Mouse (Mus musculus) myocyte (in vitro differentiated cells): ENCODE results near the gene Igfals. TPM values are rescaled to one million over a fixed set of nuclear protein-coding genes. Genes with fewer than 3 reads are reported as not detected.

Source experiments
- H3K27me3 ChIP-seq: one replicate; pipeline ENCODE4 v1.6.1; 2011; ENCODE audit not compliant: control insufficient read depth, insufficient read depth, insufficient read length
- H3K36me3 ChIP-seq: one replicate; pipeline ENCODE4 v1.6.1; 2011; ENCODE audit not compliant: control insufficient read depth, insufficient read depth
- H3K4me2 ChIP-seq: one replicate; pipeline ENCODE4 v1.6.1; 2011; ENCODE audit warnings: low read depth, control low read depth
- H3K4me3 ChIP-seq: one replicate; pipeline ENCODE4 v1.5.1; 2011; ENCODE audit warnings: mild to moderate bottlenecking, control low read depth, moderate library complexity
- H3K79me2 ChIP-seq: one replicate; pipeline ENCODE4 v1.6.1; 2011; ENCODE audit not compliant: control insufficient read depth, insufficient read depth
- H3ac ChIP-seq: one replicate; pipeline ENCODE4 v1.6.1; 2011; ENCODE audit not compliant: control insufficient read depth, insufficient read length
- CEBPB ChIP-seq: IDR thresholded peaks from 2 replicates; pipeline ENCODE4 v1.6.1; 2011; ENCODE audit warnings: mild to moderate bottlenecking, moderate library complexity; ENCODE audit not compliant: poor library complexity, insufficient read depth, severe bottlenecking
- E2F4 ChIP-seq: IDR thresholded peaks from one replicate; pipeline ENCODE4 v1.6.1; 2011; ENCODE audit warnings: mild to moderate bottlenecking, control low read depth, moderate library complexity; ENCODE audit not compliant: insufficient read depth
- MAX ChIP-seq: IDR thresholded peaks from one replicate; pipeline ENCODE4 v1.6.1; 2011; ENCODE audit warnings: low read depth, mild to moderate bottlenecking, control low read depth
- MYOD1 ChIP-seq, 3 experiments: IDR thresholded peaks; one replicate each; pipeline ENCODE4 v1.6.1; 2011; ENCODE audit warnings: control low read depth in 2 of 3, low read depth in 2 of 3, mild to moderate bottlenecking in 2 of 3, moderate library complexity in 1 of 3; ENCODE audit not compliant: insufficient read length in 2 of 3, control insufficient read depth in 1 of 3
- MYOG ChIP-seq, 3 experiments: IDR thresholded peaks; one replicate each; pipeline ENCODE4 v1.6.1; 2011; ENCODE audit warnings: control low read depth in 2 of 3, low read depth in 2 of 3, mild to moderate bottlenecking in 2 of 3; ENCODE audit not compliant: insufficient read length in 2 of 3, control insufficient read depth in 1 of 3, insufficient read depth in 1 of 3
- POLR2A ChIP-seq: IDR thresholded peaks from one replicate; pipeline ENCODE4 v1.6.1; 2011; ENCODE audit warnings: low read depth, mild to moderate bottlenecking, control low read depth, moderate library complexity; ENCODE audit not compliant: insufficient read length
- POLR2AphosphoS2 ChIP-seq: IDR thresholded peaks from one replicate; pipeline ENCODE4 v1.6.1; 2011; ENCODE audit warnings: low read depth, control low read depth; ENCODE audit not compliant: insufficient read length
- REST ChIP-seq: IDR thresholded peaks from one replicate; pipeline ENCODE4 v1.6.1; 2011; ENCODE audit warnings: mild to moderate bottlenecking, control low read depth, moderate library complexity; ENCODE audit not compliant: insufficient read depth, insufficient read length
- SRF ChIP-seq: IDR thresholded peaks from one replicate; pipeline ENCODE4 v1.6.1; 2011; ENCODE audit warnings: low read depth; ENCODE audit not compliant: control insufficient read depth, insufficient read length
- TCF12 ChIP-seq: IDR thresholded peaks from one replicate; pipeline ENCODE4 v1.6.1; 2011; ENCODE audit warnings: mild to moderate bottlenecking, control low read depth; ENCODE audit not compliant: poor library complexity, insufficient read depth, severe bottlenecking
- TCF3 ChIP-seq: IDR thresholded peaks from one replicate; pipeline ENCODE4 v1.6.1; 2011; ENCODE audit warnings: low read depth, control low read depth; ENCODE audit not compliant: insufficient read length
- USF1 ChIP-seq: IDR thresholded peaks from one replicate; pipeline ENCODE4 v1.6.1; 2011; ENCODE audit warnings: low read depth, mild to moderate bottlenecking, control low read depth, moderate library complexity
- polyA plus RNA-seq: library from polyadenylated mRNA; unstranded; fragments of >200 nt; fragmentation: generic; extraction: Trizol; gene quantifications from one replicate; pipeline ENCODE4 v1.2.1, GENCODE M21; 2012; ENCODE audit warnings: missing spikeins

The Igfals gene
- polyA plus RNA-seq, 1 experiment: not detected

DNA sequence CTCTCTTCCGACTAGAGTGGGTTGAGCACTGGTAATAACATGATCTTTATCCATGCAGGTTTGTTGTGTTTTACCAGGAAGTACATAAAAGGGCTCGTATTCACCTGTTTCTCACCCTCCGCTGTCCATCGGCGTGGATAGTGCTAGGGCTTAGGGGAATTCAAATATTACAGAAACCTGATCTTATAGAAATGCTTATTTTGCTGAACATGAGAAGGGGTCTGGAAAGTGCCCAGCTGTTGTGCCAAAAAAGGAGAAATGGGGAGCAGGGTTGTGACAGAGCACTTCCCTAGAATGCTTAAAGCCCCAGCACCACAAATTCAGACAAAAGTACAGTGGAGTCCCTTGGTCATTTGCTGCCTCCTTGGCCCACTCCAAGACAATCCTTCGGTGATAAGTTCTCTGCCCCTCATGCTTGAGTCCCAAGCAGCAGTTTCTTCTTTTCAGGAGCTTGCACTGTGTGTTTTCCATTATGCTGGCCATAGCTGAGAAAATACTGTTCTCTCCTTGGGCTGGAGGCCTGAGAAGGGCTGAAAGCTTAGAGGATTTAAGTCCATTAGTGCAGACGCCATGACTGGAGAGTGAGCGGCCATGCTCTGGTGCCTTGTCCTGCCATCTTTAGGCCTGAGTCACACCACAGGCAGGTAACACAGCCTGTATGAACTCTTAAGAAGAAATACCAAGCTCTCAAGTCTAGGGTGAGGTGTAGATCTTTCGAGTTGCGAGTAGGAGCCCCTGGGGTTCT lies 14.2 kb upstream of the Igfals start:
- no peaks in the 10 kb centered on the region for H3K36me3 ChIP-seq
- TF ChIP-seq CEBPB (no peak), TCF12 (no peak), MYOG (IDR thresholded peaks at IDR 0.05; ENCODE audit: control insufficient read depth in 1 of 3, insufficient read depth in 1 of 3, insufficient read length in 2 of 3, low read depth in 2 of 3) (no peak), SRF (no peak), POLR2A (no peak), POLR2AphosphoS2 (no peak), USF1 (no peak), E2F4 (no peak), TCF3 (no peak), MAX (no peak), MYOD1 (IDR thresholded peaks at IDR 0.05; ENCODE audit: control insufficient read depth in 1 of 3, insufficient read length in 2 of 3, low read depth in 2 of 3) (no peak), REST (no peak)
- no peak overlapping the region for H3ac ChIP-seq
- peak overlapping the region; percentile 96 for H3K4me3 ChIP-seq
- H3K4me2 ChIP-seq: peak overlapping the region; percentile 96
- no peaks in the 10 kb centered on the region for H3K27me3 ChIP-seq
- H3K79me2 ChIP-seq: peaks cover 7% of the 10 kb centered on the region

DNA sequence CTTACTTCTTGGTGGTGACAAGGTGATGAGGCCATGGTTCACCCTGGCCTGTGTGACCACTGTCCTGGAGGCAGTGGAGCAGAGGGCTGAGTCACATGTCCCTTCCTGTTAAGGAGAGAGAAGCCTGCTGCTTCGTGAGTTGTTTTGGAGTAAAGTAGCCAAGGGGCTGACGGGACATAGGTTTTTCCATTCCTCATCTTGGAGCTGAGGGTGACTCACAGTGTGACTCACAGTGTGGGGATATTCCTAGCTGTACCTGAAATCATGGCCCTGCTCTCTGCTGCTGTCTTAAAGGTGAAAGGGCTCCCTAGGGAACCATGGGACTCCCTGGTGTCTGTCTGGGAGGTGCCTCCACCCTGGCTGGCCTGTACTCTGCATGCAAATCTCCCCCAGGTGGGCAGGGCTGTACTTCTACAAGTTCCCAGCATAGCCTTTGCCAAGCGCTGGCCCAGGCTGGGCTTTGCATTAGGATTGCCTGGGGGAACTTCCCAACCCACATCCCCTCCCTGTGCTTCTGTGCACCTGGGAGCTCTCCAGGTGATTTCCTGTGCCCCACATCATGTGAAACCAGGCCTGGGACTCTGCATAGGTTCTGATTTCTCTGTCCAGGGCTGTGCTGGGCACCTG lies 9.8 kb upstream of the Igfals start:
- TF ChIP-seq USF1 (peak; percentile 46), E2F4 (no peak)
- Histone ChIP-seq H3K36me3 (no peaks in the 10 kb centered on the region), H3K4me2 (no peak overlapping the region)

DNA sequence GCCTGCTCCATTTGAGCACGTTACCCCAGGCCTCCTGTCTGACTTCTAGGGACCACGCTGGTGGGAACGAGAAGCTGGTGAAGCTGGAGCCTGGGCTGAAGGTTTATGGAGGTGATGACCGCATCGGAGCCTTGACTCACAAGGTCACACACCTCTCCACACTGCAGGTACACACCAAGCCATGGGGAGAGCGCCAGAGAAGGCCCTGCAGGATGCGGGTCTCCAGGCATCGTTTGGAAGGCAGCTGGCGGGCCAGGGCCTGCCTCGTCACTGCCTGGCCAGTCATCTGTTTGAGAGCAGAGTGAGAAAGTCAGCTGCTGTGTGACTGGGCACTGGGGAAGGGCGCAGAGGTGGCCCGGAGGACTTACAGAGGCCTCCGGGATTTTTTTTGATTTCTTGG lies 9.2 kb upstream of the Igfals start:
- Histone ChIP-seq H3K36me3 (no peaks in the 10 kb centered on the region), H3ac (no peak overlapping the region)

More for the DNA sequence above, 9.8 kb upstream of the Igfals start:
- H3ac ChIP-seq: no peak overlapping the region
- H3K79me2 ChIP-seq: no peaks in the 10 kb centered on the region
- no peak overlapping the region for H3K4me3 ChIP-seq
- H3K27me3 ChIP-seq: no peaks in the 10 kb centered on the region

DNA sequence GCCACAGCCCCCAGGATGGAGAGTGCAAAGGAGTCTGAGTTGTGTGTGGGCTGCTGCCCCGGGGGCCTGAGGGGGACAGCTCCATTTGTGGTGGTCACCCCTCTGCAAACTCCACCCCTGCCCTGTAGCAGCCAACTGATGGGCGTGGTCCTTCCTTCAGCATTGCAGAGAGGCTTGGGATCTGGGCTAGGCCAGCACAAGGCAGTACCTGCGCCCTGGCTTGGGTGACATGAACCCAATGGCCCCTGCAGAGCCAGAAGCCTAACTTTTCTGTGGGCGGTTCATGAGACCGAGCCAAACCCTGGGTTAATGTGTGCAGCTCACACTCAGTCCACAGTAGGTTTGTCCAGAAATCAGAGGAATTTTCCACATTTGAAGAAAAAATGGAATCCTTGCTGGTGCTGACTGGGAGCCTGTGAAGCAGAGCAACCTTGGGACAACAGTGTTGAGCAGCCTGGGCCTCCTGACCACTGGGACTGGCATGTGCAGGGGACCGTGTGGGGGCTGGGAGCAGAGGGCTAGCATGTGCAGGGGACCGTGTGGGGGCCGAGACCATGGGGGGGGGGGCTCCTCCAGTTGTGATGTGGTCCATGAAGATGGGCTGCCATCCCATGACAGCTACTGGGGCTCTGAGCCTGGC lies 7.8 kb upstream of the Igfals start:
- H3K27me3 ChIP-seq: no peaks in the 10 kb centered on the region
- H3ac ChIP-seq: no peak overlapping the region
- no peak overlapping the region for H3K4me2 ChIP-seq
- no peak overlapping the region for H3K4me3 ChIP-seq
- TF ChIP-seq USF1 (no peak), REST (no peak), POLR2AphosphoS2 (no peak), POLR2A (no peak)
- no peaks in the 10 kb centered on the region for H3K36me3 ChIP-seq
- no peaks in the 10 kb centered on the region for H3K79me2 ChIP-seq

More for the DNA sequence above, 9.2 kb upstream of the Igfals start:
- Histone ChIP-seq H3K4me2 (no peak overlapping the region), H3K79me2 (no peaks in the 10 kb centered on the region), H3K27me3 (no peaks in the 10 kb centered on the region), H3K4me3 (no peak overlapping the region)
- TF ChIP-seq CEBPB (no peak), TCF3 (no peak), REST (no peak), USF1 (no peak), TCF12 (no peak), POLR2A (no peak), SRF (no peak), MYOG (IDR thresholded peaks at IDR 0.05; ENCODE audit: control insufficient read depth in 1 of 3, insufficient read depth in 1 of 3, insufficient read length in 2 of 3, low read depth in 2 of 3) (no peak), MYOD1 (IDR thresholded peaks at IDR 0.05; ENCODE audit: control insufficient read depth in 1 of 3, insufficient read length in 2 of 3, low read depth in 2 of 3) (no peak), E2F4 (no peak), MAX (no peak), POLR2AphosphoS2 (no peak)

DNA sequence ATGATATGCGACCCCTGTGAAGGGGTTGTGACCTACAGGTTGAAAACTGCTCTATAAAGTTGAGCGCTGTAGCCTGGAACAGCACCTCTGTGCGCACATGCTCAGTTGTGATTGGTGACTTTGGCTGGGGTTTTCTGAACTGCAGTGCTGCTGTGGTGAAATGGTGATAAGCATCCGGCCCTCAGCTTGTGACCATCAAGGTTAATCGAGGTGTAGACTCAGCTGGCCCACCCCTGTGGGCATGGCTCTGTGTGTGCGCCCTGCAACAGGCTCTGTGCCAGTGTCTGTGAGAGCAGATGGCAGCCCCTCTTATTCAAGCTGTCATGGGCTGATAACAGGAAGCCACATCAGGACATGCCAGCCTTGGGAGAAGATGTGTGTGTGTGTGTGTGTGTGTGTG lies 6.8 kb upstream of the Igfals start:
- Histone ChIP-seq H3K36me3 (no peaks in the 10 kb centered on the region), H3ac (no peak overlapping the region)

More for the DNA sequence above, 6.8 kb upstream of the Igfals start:
- H3K4me3 ChIP-seq: no peak overlapping the region
- no peak for TF ChIP-seq TCF3
- no peak for TF ChIP-seq USF1
- TF ChIP-seq TCF12: no peak
- TF ChIP-seq MYOG (IDR thresholded peaks at IDR 0.05; ENCODE audit: control insufficient read depth in 1 of 3, insufficient read depth in 1 of 3, insufficient read length in 2 of 3, low read depth in 2 of 3): no peak
- no peak for TF ChIP-seq SRF
- TF ChIP-seq POLR2AphosphoS2: no peak
- no peak for TF ChIP-seq MYOD1 (IDR thresholded peaks at IDR 0.05; ENCODE audit: control insufficient read depth in 1 of 3, insufficient read length in 2 of 3, low read depth in 2 of 3)
- no peak for TF ChIP-seq POLR2A
- no peak for TF ChIP-seq REST
- no peaks in the 10 kb centered on the region for H3K27me3 ChIP-seq
- no peak overlapping the region for H3K4me2 ChIP-seq
- H3K79me2 ChIP-seq: no peaks in the 10 kb centered on the region
